Mouse (Mus musculus) myocyte (in vitro differentiated cells): Measurements from ENCODE around the gene Cxcl3.

Experiments used
- CEBPB ChIP-seq: IDR thresholded peaks from 2 replicates; pipeline ENCODE4 v1.6.1; 2011; ENCODE audit warnings: mild to moderate bottlenecking, moderate library complexity; ENCODE audit not compliant: poor library complexity, insufficient read depth, severe bottlenecking
- E2F4 ChIP-seq: IDR thresholded peaks from one replicate; pipeline ENCODE4 v1.6.1; 2011; ENCODE audit warnings: mild to moderate bottlenecking, control low read depth, moderate library complexity; ENCODE audit not compliant: insufficient read depth
- MAX ChIP-seq: IDR thresholded peaks from one replicate; pipeline ENCODE4 v1.6.1; 2011; ENCODE audit warnings: low read depth, mild to moderate bottlenecking, control low read depth
- MYOG ChIP-seq, 3 experiments: IDR thresholded peaks; one replicate each; pipeline ENCODE4 v1.6.1; 2011; ENCODE audit warnings: control low read depth in 2 of 3, low read depth in 2 of 3, mild to moderate bottlenecking in 2 of 3; ENCODE audit not compliant: insufficient read length in 2 of 3, control insufficient read depth in 1 of 3, insufficient read depth in 1 of 3
- POLR2A ChIP-seq: IDR thresholded peaks from one replicate; pipeline ENCODE4 v1.6.1; 2011; ENCODE audit warnings: low read depth, mild to moderate bottlenecking, control low read depth, moderate library complexity; ENCODE audit not compliant: insufficient read length
- POLR2AphosphoS2 ChIP-seq: IDR thresholded peaks from one replicate; pipeline ENCODE4 v1.6.1; 2011; ENCODE audit warnings: low read depth, control low read depth; ENCODE audit not compliant: insufficient read length
- REST ChIP-seq: IDR thresholded peaks from one replicate; pipeline ENCODE4 v1.6.1; 2011; ENCODE audit warnings: mild to moderate bottlenecking, control low read depth, moderate library complexity; ENCODE audit not compliant: insufficient read depth, insufficient read length
- SRF ChIP-seq: IDR thresholded peaks from one replicate; pipeline ENCODE4 v1.6.1; 2011; ENCODE audit warnings: low read depth; ENCODE audit not compliant: control insufficient read depth, insufficient read length
- TCF12 ChIP-seq: IDR thresholded peaks from one replicate; pipeline ENCODE4 v1.6.1; 2011; ENCODE audit warnings: mild to moderate bottlenecking, control low read depth; ENCODE audit not compliant: poor library complexity, insufficient read depth, severe bottlenecking
- USF1 ChIP-seq: IDR thresholded peaks from one replicate; pipeline ENCODE4 v1.6.1; 2011; ENCODE audit warnings: low read depth, mild to moderate bottlenecking, control low read depth, moderate library complexity

DNA sequence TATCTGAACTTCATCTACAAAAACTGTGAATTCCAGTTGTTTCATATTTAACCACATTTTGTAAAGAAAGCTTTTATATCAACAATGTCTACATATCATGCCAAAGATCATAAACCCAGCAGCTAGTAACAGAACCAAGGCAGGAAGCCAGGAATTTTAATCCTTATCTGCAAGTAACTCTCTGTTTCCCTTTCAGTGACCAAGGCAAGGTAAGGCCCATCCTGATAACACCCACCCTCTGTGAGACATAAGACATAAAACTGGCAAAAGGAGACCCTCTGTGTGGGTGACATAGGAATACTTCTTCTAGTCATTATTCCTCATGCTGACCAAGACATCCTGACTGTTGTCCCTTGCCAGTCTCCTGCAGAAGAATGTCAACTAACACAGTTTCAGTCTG lies 18.7 kb downstream of the Cxcl3 start:
- no peak for TF ChIP-seq POLR2A
- TF ChIP-seq MYOG (IDR thresholded peaks at IDR 0.05; ENCODE audit: control insufficient read depth in 1 of 3, insufficient read depth in 1 of 3, insufficient read length in 2 of 3, low read depth in 2 of 3) = no peak
- TF ChIP-seq MAX = no peak
- no peak for TF ChIP-seq SRF
- TF ChIP-seq USF1 = no peak
- TF ChIP-seq E2F4 = no peak
- TF ChIP-seq TCF12 = no peak
- TF ChIP-seq CEBPB = no peak
- no peak for TF ChIP-seq REST
- TF ChIP-seq POLR2AphosphoS2 = no peak
